Mouse (Mus musculus) CD4-positive, CD25-positive, alpha-beta regulatory T cell, adult 2 months (primary cell): ENCODE measurements around the gene Gad1.

Experiments used
- DNase-seq: peaks from one replicate; pipeline ENCODE4 v3.0.0-alpha.2; 2012; ENCODE audit warnings: low read depth, low spot score

Gene Gad1

DNA sequence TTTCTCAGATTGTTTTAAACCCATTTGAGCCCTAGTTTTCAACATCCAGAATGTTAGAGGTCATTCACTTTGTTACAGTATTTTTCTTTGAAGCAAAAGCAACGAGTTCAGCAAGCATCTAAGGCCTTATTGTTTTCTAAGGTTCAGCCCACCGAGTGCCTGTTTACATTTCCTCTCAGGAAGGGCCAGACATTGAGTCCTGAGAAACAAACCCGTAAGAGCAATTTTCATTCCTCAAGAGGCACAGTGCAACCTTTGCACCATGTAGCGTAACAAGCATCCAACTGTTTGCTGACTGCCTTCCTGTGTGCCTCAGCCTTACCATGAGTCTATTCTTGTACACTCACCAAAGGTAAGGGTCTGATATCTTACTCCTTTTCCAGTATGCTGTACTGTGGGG, at the start of gene Gad1:
TSS of gene Gad1 (plus strand) at position 301 of the 400 bp plus-strand sequence.
- DNase-seq: no peak

DNA sequence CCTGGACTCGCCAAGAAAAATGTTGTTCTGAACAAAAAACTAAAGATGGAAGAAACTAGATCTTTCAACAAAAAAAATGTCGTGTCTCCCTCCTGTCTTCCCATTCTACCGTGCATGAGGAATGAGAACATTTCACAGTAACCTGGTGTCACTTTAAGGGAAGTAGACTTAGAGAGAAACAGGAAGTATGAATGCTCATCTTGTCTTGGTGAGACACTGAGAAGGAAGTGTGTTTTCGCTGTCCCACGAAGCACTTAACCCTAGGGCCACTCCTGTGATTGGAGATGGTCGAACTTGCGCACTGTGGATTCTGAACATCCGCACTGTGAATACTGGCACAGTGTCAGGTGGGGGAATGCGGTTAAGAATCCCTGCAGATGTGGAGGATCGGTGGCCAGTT, 49.4 kb upstream of the Gad1 start:
- DNase-seq: no peak

DNA sequence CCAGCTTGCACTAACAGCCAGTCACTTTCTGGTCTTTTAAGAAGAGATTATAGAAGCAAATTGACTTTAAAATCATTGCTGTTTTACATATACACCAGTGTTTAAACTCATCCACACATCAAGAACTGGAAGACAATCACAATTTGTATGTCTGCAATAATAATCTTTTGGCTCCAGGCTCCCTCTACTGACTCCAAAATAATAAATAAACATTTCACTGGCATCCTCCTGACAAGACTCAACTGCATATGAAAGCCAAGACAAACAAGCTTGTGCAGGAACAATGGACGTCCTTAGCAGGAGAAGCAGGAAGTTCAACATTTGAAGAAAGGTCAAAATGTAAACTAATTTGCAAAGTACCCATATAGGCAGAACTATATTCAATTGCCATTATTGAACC, 47.6 kb upstream of the Gad1 start:
- no peak for DNase-seq

- DNase-seq: no peak
Measured at GRCm38 (mm10) chr2:70505896-70506295, 47.0 kb upstream of the Gad1 start.

GRCm38 (mm10) chr2:70506372-70506771, 46.5 kb upstream of the Gad1 start:
- DNase-seq: no peak

DNA sequence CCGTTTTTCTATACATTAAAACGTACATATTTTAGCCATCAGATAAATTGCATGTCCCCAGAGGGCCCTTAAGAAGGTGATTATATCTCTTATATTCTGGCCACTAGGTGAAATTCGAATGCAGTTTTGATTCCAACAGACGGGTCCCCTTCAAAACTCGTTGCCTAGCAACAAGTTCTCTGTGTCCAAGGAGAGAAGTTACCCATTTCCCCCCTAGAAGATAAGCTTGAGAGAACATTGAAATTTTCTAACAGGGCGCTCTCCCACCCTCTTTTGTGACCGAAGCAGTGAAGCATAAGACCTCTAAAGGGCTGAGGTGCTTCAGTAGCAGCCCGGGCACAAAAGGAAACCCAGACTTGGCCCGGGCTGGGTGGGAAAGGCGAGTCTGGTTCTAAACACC, 44.4 kb upstream of the Gad1 start, which contains the start of gene Erich2:
TSS of gene Erich2 (plus strand) at position 324 of the 400 bp plus-strand sequence.
- no peak for DNase-seq

DNA sequence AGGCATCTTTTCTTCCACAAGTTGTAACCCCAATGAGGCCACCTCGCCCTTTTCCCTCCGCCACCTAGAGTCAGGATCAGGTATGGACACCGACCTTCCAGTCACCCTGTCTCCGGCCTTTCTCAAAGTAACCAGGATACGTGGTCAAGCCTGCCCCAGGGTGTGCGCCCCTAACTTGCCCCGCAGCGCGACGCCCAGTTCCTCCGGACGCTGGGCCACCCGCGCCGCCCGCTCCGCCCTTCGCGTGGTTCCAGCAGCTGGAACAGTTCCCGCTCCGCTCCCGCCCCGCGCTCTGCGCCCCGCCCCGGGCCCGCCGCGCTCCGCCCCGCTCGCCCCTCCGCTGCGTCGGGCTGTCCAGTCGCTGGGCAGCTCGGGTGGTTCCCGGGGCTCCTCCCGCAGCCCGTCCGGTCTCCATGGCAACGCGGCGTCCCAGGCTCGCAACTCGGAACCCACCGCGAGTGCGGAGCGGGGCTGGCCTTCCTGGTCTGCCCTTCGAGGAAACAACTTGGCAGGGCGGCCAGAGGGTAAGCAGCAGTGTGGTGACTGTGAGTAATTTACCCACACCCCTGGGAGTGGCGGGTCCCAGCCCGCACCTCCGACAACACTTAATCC, 43.7 kb upstream of the Gad1 start:
- peak; percentile 24 for DNase-seq

DNA sequence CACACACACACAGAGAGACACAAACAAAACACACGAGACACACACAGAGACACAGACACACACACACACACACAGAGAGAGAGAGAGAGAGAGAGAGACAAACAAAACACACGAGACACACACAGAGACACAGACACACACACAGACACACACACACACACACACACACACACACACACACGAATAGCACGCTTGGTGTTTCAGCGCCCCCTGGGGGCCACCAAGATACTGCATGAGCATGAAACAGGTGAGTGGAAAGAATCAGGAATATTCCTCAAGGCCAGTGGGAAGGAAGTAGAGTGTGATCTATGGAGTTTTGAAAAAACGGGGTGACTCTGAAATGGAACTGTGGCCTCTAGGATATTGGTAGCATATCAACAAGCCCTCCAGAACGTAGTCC, 14.6 kb upstream of the Gad1 start:
- DNase-seq: peak; percentile 56

- DNase-seq: no peak
Measured at GRCm38 (mm10) chr2:70550671-70551070, 2.2 kb upstream of the Gad1 start.

DNA sequence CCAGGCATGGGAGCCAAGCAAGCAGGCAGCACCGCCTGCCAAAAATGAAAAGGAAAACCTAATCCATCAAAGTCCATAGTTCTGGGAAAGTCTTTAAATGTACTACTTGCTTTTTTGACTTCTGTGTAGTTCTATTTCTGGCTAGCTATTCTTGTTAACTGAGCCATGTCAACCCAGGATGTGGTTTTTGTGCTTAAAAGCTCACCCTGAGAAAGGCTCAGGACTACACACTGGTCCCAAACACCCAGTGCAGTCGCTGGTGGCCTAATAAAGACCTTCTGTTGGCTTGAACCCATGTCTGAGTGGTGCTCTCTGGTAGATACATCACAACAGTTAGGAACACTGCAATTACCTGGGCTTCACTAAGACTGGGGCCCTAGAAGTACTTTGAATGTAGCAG, 1.4 kb upstream of the Gad1 start:
- no peak for DNase-seq

- DNase-seq: no peak
Measured at GRCm38 (mm10) chr2:70552067-70552598, 739 bp upstream of the Gad1 start.

DNA sequence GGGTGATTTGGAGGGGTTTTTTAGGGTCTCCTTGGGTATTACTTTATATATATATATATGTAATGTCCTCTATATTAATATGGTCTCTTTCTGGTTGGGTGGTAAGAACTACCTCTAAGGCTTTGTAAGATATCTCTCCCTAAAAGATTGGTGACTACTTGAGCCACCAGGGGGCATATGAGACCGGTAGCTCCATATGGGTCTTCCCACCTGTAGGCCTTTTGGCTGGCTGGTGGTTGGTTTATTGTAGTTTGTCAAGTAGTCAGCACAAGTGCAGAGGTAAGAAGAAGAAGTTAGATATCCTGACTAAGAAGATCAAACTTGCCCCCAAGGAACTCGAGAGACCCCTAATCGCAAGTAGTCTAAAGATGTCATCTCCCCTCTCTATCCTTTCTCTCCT, 954 bp downstream of the Gad1 start:
- DNase-seq: peak; percentile 25

GRCm38 (mm10) chr2:70558112-70558842, 5.4 kb downstream of the Gad1 start:
- peak; percentile 87 for DNase-seq

DNA sequence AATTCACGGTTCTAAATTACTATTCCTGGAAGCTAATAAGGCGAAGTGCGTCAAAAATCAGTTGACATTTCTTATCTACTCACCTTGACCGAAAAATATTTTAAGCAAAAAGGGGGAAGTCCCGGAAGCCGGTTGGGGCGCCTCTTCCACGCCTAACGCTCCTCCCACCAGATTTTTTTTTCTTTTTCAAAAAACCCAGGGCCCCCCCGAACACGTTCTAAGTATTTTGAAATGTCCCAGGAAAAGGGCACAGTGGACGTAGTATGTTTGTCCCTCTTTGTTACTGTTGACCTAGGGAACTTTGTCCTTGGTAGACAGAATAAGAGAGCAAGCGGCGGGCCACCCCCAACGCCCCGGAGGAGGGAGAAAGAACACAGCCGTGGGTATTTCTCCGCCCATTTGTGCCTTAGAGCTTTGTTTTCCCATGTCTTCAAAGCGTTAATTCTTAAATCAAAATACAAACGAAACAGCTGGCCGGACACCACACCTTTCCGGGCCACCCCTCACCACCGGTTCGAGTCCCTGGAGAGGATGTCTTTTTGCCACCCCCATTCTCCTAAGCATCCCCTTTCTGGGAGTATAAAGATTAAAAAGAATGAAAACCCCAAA, 6.1 kb downstream of the Gad1 start:
- DNase-seq: peak; percentile 57

DNA sequence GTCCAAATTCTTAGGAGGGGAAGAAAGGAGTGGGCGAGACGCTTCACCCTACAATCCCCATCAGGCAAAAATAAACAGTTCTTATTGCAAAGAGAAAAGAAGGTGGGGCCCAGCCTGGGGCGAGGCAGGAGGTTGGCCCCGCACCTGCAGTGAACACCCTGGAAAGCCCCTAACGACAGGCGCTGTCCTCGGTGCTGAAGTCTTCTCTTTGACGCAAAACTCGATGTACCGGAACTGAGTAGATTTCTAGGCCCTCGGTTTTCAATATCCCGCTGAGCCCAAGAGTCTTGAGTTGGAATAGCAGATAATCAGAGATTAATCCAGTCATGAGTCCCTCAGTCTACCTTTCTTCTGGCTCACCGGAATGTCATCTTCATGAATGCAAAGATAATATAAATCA, 6.6 kb downstream of the Gad1 start:
- peak; percentile 90 for DNase-seq

DNA sequence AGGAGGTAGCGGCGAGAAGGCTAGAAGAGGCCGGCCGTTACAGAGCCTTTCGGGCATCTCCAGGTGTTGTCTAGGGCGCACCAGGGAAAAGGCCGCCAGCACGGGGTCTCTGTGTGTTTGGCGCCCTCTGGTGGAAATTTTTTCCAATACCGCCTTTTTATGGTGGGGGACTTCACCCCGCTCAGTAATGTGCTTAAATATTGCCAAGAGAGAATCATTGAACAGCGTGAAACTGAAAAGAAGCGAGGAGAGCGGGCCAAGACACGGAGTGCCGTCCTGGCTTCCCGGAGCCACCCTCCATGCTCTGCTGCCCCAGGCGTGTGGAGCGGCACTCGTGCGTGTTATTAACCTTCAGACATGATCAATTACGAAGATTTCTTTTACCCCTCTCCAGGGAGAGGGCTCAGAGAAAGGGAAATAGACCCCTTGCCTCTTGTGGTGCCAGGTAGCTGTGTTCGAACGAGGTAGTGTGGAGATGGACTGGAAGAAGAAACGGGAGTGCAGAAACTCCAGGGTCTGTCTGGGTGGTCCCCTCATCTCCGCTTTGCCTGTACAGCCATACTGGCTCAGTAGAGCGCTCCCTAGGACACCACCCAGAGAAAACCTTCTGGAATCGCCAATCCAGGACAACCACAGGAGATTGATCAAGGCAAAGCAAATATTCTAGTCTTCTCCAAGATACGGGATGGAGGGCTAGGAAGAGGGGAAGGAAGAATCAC, 8.4 kb downstream of the Gad1 start:
- DNase-seq: peak; percentile 59

- no peak for DNase-seq
Measured at GRCm38 (mm10) chr2:70562011-70562491, 9.2 kb downstream of the Gad1 start.

GRCm38 (mm10) chr2:70562611-70562980, 9.7 kb downstream of the Gad1 start:
- no peak for DNase-seq

DNA sequence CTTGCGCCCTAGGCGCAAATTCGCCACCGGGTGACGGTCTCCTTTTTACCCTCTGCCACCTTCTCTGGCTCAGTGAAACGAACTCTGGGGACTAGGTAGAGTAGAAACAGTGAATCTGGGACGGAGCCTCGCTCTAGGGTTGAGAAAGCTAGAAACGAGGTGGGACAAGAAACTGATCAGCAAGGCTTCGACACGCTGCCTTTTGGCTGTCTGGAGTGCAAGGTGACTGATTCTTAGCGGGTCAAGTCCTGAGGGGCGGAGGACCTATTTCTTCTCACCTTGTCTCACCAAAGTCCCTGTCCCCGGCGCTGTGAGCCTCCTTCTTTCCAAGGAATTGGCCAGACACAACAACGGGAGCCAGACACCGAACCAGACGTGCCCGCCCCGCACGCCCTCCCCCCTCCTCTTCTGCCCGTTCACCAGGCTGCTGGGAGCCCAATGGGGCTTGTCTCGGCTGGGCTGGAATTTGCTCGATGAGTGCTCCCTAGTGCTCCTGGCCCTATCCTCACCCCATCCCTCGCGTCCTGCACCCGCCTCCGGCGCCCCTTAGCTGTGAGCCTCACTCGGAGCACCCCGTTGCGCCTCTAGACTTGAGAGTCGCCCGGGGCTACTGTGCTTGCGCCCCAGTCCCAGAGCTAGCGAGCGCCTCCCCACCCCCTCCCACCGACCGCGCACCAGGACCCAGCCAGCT, 10.3 kb downstream of the Gad1 start:
- no peak for DNase-seq

GRCm38 (mm10) chr2:70563721-70564645, 11.1 kb downstream of the Gad1 start:
- no peak for DNase-seq
